Mouse (Mus musculus): ENCODE data around the gene Olfr1394.
"Not testable (repeated sequence)": the region's sequence is repeated elsewhere in the genome, so short reads cannot be mapped to it uniquely, and the experiment has no call there.

The Olfr1394 gene

GRCm38 (mm10) chr11:49189737-49190136, 35.6 kb downstream of the Olfr1394 start:
- peak; percentile 23 to 65 for DNase-seq (ENCODE audit: low spot score in 2 of 2)

- no peak for DNase-seq (ENCODE audit: low spot score in 2 of 2)
These were observed 36.9 kb downstream of the Olfr1394 start for GRCm38 (mm10) chr11:49191083-49191482.

GRCm38 (mm10) chr11:49194771-49195170, 40.6 kb downstream of the Olfr1394 start:
- DNase-seq (ENCODE audit: low spot score in 2 of 2) = not testable (repeated sequence)

GRCm38 (mm10) chr11:49195819-49196322, 41.7 kb downstream of the Olfr1394 start:
- peak; percentile 28 to 46 for DNase-seq (ENCODE audit: low spot score in 2 of 2)

GRCm38 (mm10) chr11:49200666-49201065, 46.5 kb downstream of the Olfr1394 start:
- no peak for DNase-seq (ENCODE audit: low spot score in 2 of 2)

- DNase-seq (ENCODE audit: low spot score in 2 of 2) = no peak
These were observed 47.0 kb downstream of the Olfr1394 start for GRCm38 (mm10) chr11:49201142-49201541.

GRCm38 (mm10) chr11:49202071-49202470, 47.9 kb downstream of the Olfr1394 start:
- DNase-seq (ENCODE audit: low spot score in 2 of 2) = no peak

GRCm38 (mm10) chr11:49202523-49203061, 48.4 kb downstream of the Olfr1394 start:
- DNase-seq (ENCODE audit: low spot score in 2 of 2) = no peak

GRCm38 (mm10) chr11:49203129-49203768, 49.1 kb downstream of the Olfr1394 start, which contains the start of gene Zfp62:
TSS of gene Zfp62 (plus strand) at chr11:49203292.
- peak; percentile 93 to 95 for DNase-seq (ENCODE audit: low spot score in 2 of 2)

GRCm38 (mm10) chr11:49203771-49204497, 49.8 kb downstream of the Olfr1394 start:
- DNase-seq (ENCODE audit: low spot score in 2 of 2) = no peak

- DNase-seq (ENCODE audit: low spot score in 2 of 2) = no peak
These were observed 51.0 kb downstream of the Olfr1394 start for GRCm38 (mm10) chr11:49205080-49205590.

- DNase-seq (ENCODE audit: low spot score in 2 of 2) = no peak
These were observed 53.3 kb downstream of the Olfr1394 start for GRCm38 (mm10) chr11:49207495-49207894.
